Mouse (Mus musculus) myocyte (in vitro differentiated cells): Measurements from ENCODE around the gene Oit1. TPM values are rescaled to one million over a fixed set of nuclear protein-coding genes. Genes with fewer than 3 reads are reported as not detected.

ENCODE experiments used
- H3K27me3 ChIP-seq: one replicate; pipeline ENCODE4 v1.6.1; 2011; ENCODE audit not compliant: control insufficient read depth, insufficient read depth, insufficient read length
- H3K36me3 ChIP-seq: one replicate; pipeline ENCODE4 v1.6.1; 2011; ENCODE audit not compliant: control insufficient read depth, insufficient read depth
- H3K4me2 ChIP-seq: one replicate; pipeline ENCODE4 v1.6.1; 2011; ENCODE audit warnings: low read depth, control low read depth
- H3K4me3 ChIP-seq: one replicate; pipeline ENCODE4 v1.5.1; 2011; ENCODE audit warnings: mild to moderate bottlenecking, control low read depth, moderate library complexity
- H3K79me2 ChIP-seq: one replicate; pipeline ENCODE4 v1.6.1; 2011; ENCODE audit not compliant: control insufficient read depth, insufficient read depth
- H3ac ChIP-seq: one replicate; pipeline ENCODE4 v1.6.1; 2011; ENCODE audit not compliant: control insufficient read depth, insufficient read length
- CEBPB ChIP-seq: IDR thresholded peaks from 2 replicates; pipeline ENCODE4 v1.6.1; 2011; ENCODE audit warnings: mild to moderate bottlenecking, moderate library complexity; ENCODE audit not compliant: poor library complexity, insufficient read depth, severe bottlenecking
- E2F4 ChIP-seq: IDR thresholded peaks from one replicate; pipeline ENCODE4 v1.6.1; 2011; ENCODE audit warnings: mild to moderate bottlenecking, control low read depth, moderate library complexity; ENCODE audit not compliant: insufficient read depth
- MAX ChIP-seq: IDR thresholded peaks from one replicate; pipeline ENCODE4 v1.6.1; 2011; ENCODE audit warnings: low read depth, mild to moderate bottlenecking, control low read depth
- MYOD1 ChIP-seq, 3 experiments: IDR thresholded peaks; one replicate each; pipeline ENCODE4 v1.6.1; 2011; ENCODE audit warnings: control low read depth in 2 of 3, low read depth in 2 of 3, mild to moderate bottlenecking in 2 of 3, moderate library complexity in 1 of 3; ENCODE audit not compliant: insufficient read length in 2 of 3, control insufficient read depth in 1 of 3
- MYOG ChIP-seq, 3 experiments: IDR thresholded peaks; one replicate each; pipeline ENCODE4 v1.6.1; 2011; ENCODE audit warnings: control low read depth in 2 of 3, low read depth in 2 of 3, mild to moderate bottlenecking in 2 of 3; ENCODE audit not compliant: insufficient read length in 2 of 3, control insufficient read depth in 1 of 3, insufficient read depth in 1 of 3
- POLR2A ChIP-seq: IDR thresholded peaks from one replicate; pipeline ENCODE4 v1.6.1; 2011; ENCODE audit warnings: low read depth, mild to moderate bottlenecking, control low read depth, moderate library complexity; ENCODE audit not compliant: insufficient read length
- POLR2AphosphoS2 ChIP-seq: IDR thresholded peaks from one replicate; pipeline ENCODE4 v1.6.1; 2011; ENCODE audit warnings: low read depth, control low read depth; ENCODE audit not compliant: insufficient read length
- REST ChIP-seq: IDR thresholded peaks from one replicate; pipeline ENCODE4 v1.6.1; 2011; ENCODE audit warnings: mild to moderate bottlenecking, control low read depth, moderate library complexity; ENCODE audit not compliant: insufficient read depth, insufficient read length
- SRF ChIP-seq: IDR thresholded peaks from one replicate; pipeline ENCODE4 v1.6.1; 2011; ENCODE audit warnings: low read depth; ENCODE audit not compliant: control insufficient read depth, insufficient read length
- TCF12 ChIP-seq: IDR thresholded peaks from one replicate; pipeline ENCODE4 v1.6.1; 2011; ENCODE audit warnings: mild to moderate bottlenecking, control low read depth; ENCODE audit not compliant: poor library complexity, insufficient read depth, severe bottlenecking
- TCF3 ChIP-seq: IDR thresholded peaks from one replicate; pipeline ENCODE4 v1.6.1; 2011; ENCODE audit warnings: low read depth, control low read depth; ENCODE audit not compliant: insufficient read length
- USF1 ChIP-seq: IDR thresholded peaks from one replicate; pipeline ENCODE4 v1.6.1; 2011; ENCODE audit warnings: low read depth, mild to moderate bottlenecking, control low read depth, moderate library complexity
- polyA plus RNA-seq: library from polyadenylated mRNA; unstranded; fragments of >200 nt; fragmentation: generic; extraction: Trizol; gene quantifications from one replicate; pipeline ENCODE4 v1.2.1, GENCODE M21; 2012; ENCODE audit warnings: missing spikeins

Oit1 gene
- polyA plus RNA-seq, 1 experiment, result not detected

GRCm38 (mm10) chr14:8355999-8356501 is 22.5 kb downstream of the Oit1 start:
- Histone ChIP-seq H3K79me2 (no peaks in the 10 kb centered on the region), H3K4me3 (no peak overlapping the region), H3K36me3 (no peaks in the 10 kb centered on the region), H3ac (no peak overlapping the region), H3K4me2 (no peak overlapping the region), H3K27me3 (no peaks in the 10 kb centered on the region)
- no peak for TF ChIP-seq USF1
- no peak for TF ChIP-seq REST
- TF ChIP-seq MYOG (IDR thresholded peaks at IDR 0.05; ENCODE audit: control insufficient read depth in 1 of 3, insufficient read depth in 1 of 3, insufficient read length in 2 of 3, low read depth in 2 of 3), result no peak
- no peak for TF ChIP-seq CEBPB
- no peak for TF ChIP-seq SRF
- TF ChIP-seq TCF12, result no peak
- TF ChIP-seq MAX, result no peak
- no peak for TF ChIP-seq E2F4
- TF ChIP-seq POLR2AphosphoS2, result no peak
- TF ChIP-seq MYOD1 (IDR thresholded peaks at IDR 0.05; ENCODE audit: control insufficient read depth in 1 of 3, insufficient read length in 2 of 3, low read depth in 2 of 3), result no peak
- TF ChIP-seq POLR2A, result no peak
- TF ChIP-seq TCF3, result no peak

DNA sequence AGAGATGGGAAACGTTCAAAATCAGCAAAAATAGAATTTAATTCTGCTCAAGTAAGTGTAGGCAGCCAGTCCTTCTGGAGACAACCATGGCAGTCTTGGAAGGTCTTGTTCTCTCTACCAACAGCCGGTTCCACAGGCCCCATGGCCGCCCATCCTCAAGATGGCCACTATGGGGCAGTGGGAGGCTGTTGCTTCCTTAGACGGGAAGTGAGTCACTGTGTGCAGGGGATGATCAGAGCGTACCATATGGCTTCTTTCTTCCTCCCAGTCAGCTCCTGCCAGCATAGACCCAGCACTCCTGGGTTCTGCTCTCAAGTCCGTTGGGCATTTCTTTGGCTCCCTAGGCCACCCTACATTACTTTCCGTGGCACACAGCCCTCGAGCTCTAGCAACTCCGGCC is 29.6 kb downstream of the Oit1 start:
- TF ChIP-seq SRF (no peak), MYOD1 (IDR thresholded peaks at IDR 0.05; ENCODE audit: control insufficient read depth in 1 of 3, insufficient read length in 2 of 3, low read depth in 2 of 3) (no peak), MAX (no peak), TCF12 (no peak), E2F4 (no peak), POLR2AphosphoS2 (no peak), POLR2A (no peak), TCF3 (no peak), REST (no peak), USF1 (no peak), CEBPB (no peak), MYOG (IDR thresholded peaks at IDR 0.05; ENCODE audit: control insufficient read depth in 1 of 3, insufficient read depth in 1 of 3, insufficient read length in 2 of 3, low read depth in 2 of 3) (no peak)
- Histone ChIP-seq H3K36me3 (no peaks in the 10 kb centered on the region), H3K4me3 (no peak overlapping the region), H3K4me2 (no peak overlapping the region), H3ac (no peak overlapping the region), H3K79me2 (no peaks in the 10 kb centered on the region), H3K27me3 (no peaks in the 10 kb centered on the region)

- Histone ChIP-seq H3K79me2 (no peaks in the 10 kb centered on the region), H3K4me3 (no peak overlapping the region), H3ac (no peak overlapping the region), H3K27me3 (no peaks in the 10 kb centered on the region), H3K4me2 (no peak overlapping the region), H3K36me3 (no peaks in the 10 kb centered on the region)
- no peak for TF ChIP-seq SRF
- TF ChIP-seq TCF3, result no peak
Measured at GRCm38 (mm10) chr14:8346255-8346997, 32.1 kb downstream of the Oit1 start.

GRCm38 (mm10) chr14:8345566-8345965 is 33.0 kb downstream of the Oit1 start:
- Histone ChIP-seq H3K4me2 (no peak overlapping the region), H3K27me3 (no peaks in the 10 kb centered on the region), H3K79me2 (no peaks in the 10 kb centered on the region), H3K36me3 (no peaks in the 10 kb centered on the region), H3ac (no peak overlapping the region), H3K4me3 (no peak overlapping the region)
- no peak for TF ChIP-seq MAX
- TF ChIP-seq SRF, result no peak
- no peak for TF ChIP-seq MYOD1 (IDR thresholded peaks at IDR 0.05; ENCODE audit: control insufficient read depth in 1 of 3, insufficient read length in 2 of 3, low read depth in 2 of 3)
- TF ChIP-seq E2F4, result no peak
- TF ChIP-seq MYOG (IDR thresholded peaks at IDR 0.05; ENCODE audit: control insufficient read depth in 1 of 3, insufficient read depth in 1 of 3, insufficient read length in 2 of 3, low read depth in 2 of 3), result no peak
- TF ChIP-seq USF1, result no peak
- no peak for TF ChIP-seq POLR2AphosphoS2
- no peak for TF ChIP-seq CEBPB
- no peak for TF ChIP-seq POLR2A
- TF ChIP-seq TCF12, result no peak
- no peak for TF ChIP-seq TCF3
- no peak for TF ChIP-seq REST

GRCm38 (mm10) chr14:8342509-8343106 is 35.9 kb downstream of the Oit1 start:
- TF ChIP-seq POLR2AphosphoS2 (no peak), MYOG (IDR thresholded peaks at IDR 0.05; ENCODE audit: control insufficient read depth in 1 of 3, insufficient read depth in 1 of 3, insufficient read length in 2 of 3, low read depth in 2 of 3) (no peak), POLR2A (no peak), MYOD1 (IDR thresholded peaks at IDR 0.05; ENCODE audit: control insufficient read depth in 1 of 3, insufficient read length in 2 of 3, low read depth in 2 of 3) (no peak), MAX (no peak), TCF12 (no peak), SRF (no peak)
- Histone ChIP-seq H3K79me2 (no peaks in the 10 kb centered on the region), H3K4me3 (no peak overlapping the region), H3K4me2 (no peak overlapping the region), H3ac (no peak overlapping the region), H3K27me3 (no peaks in the 10 kb centered on the region), H3K36me3 (no peaks in the 10 kb centered on the region)
